Mouse (Mus musculus): Measurements from ENCODE around the gene Aimp2.

Aimp2 gene

DNA sequence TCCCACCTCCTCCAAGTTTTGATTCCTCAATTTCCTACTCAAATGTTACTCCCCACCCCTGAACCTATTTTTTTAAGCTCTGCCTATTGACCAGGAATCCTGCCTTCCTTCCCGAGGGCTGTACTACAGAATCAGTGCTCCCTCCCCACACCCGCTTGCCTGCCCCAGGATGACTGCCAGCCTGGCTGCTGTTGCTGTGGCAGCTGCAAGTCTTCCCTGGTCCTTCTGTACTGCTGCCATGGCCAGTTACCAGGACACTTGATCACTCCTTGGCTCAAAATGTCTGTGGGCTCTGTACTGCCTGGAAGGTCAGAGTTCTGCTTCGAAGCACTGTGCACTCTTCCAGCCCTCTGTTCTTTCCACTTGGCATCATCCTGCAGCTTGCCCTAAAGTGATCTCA lies 7.5 kb downstream of the Aimp2 start:
- no peak for DNase-seq (ENCODE audit: low spot score)

DNA sequence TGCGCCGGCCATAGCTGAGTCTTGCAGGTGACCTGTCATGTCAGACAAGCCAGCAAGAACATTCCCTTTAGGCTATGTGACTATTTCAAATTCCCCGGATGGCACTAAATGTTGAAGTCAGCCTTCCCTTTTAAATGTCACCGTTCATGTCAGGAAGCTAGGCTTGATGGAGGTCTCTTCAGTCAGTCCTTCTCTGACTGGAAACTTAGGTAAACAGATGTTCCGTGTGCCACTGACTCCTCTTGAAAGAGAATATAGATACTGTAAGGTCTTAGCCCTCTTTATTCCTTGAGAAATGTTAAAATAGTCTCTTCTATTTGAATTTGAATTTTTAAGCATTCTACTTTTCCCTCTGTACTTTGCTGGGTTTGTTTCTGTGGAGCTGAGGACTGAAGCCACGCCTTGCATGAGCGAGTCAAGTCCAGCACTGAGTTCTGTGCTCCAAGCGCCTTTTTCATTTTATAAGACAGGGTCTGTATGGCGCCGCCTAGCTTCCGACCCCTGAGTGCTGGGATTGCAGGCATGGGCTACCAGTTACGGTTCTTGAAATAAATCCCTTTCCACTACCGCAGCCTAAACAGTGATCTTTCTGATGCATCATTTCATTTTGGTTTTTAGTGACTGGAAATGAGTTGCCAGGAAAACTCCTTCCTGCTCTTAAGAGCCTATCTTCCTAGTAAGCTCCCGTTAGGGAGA lies 11.9 kb downstream of the Aimp2 start, which contains the start of gene Ankrd61:
Gene Ankrd61 (minus strand): TSS at position 51 of the 696 bp plus-strand sequence.
- DNase-seq (ENCODE audit: low spot score), result no peak

- peak; percentile 31 for DNase-seq (ENCODE audit: low spot score)
Measured at GRCm38 (mm10) chr5:143893396-143893795, 16.3 kb downstream of the Aimp2 start.

- DNase-seq (ENCODE audit: low spot score), result no peak
Measured at GRCm38 (mm10) chr5:143892255-143892886, 17.3 kb downstream of the Aimp2 start.

GRCm38 (mm10) chr5:143890741-143891140 lies 18.9 kb downstream of the Aimp2 start:
- DNase-seq (ENCODE audit: low spot score), result no peak

DNA sequence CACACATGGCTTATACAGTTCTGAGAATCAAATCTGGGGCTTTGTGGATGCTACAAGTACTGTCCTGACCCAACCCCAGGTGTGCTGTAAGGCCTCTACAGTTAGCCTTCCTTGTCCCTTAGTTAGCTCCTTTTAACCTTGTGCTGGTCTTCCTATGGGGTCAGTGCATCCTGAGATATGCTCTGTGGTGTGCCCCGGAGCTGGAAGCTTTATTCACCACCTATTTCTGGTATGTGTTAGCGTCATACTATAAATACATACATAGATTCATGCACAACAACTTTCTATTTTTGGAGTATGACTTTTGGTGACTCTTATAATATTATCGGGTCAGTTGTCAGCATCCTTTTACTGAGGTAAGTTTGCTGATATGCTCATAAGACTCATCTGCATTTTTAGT lies 24.4 kb downstream of the Aimp2 start:
- DNase-seq (ENCODE audit: low spot score), result no peak

- DNase-seq (ENCODE audit: low spot score), result no peak
Measured at GRCm38 (mm10) chr5:143874571-143874970, 35.1 kb downstream of the Aimp2 start.

DNA sequence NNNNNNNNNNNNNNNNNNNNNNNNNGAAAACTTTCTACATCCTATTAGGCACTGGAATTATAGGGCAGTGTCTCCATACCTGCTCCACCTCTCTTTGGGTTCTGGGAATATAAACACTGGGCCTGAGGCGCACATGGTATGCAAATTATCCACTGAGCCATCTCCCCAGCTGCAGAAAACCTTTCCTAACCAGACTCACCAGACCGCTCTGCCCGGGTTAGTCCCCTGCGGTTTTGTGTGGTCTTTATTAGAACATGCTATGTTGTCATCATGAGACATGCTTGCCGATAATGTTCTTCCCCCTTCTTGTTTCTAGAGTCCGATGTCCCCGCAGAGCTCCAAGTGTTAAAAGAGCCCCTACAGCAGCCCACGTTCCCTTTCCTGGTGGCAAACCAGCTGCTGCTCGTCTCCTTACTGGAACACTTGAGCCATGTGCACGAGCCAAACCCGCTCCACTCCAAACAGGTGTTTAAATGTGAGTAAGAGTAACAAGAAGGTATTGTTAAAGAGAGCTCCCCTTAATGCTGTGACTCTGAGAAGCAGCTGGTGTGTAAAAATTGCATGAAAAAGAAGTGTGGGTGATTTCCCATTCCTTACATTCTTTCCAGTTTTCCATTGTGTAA lies 38.0 kb downstream of the Aimp2 start:
- DNase-seq (ENCODE audit: low spot score), result no peak

All from c-Kit-positive CD71-positive TER-119-positive erythroid progenitor cells, embryonic 14.5 days (primary cell).